Comparison of ENCODE assay signal across 16 mouse cellular contexts in genomic region chr12:81175252-81175651, GRCm38 (mm10).
"Had no signal": no experiment of that assay in that cellular context is flagged by ENCODE, and none has a peak within 500 bp of the region (broad histone marks: within the 10 kb centered on the region; RNA-seq: fewer than 3 reads in every experiment).

No protein-coding gene starts in this region.

- H3K4me3 ChIP-seq: left cerebral cortex, adult 2 months; liver, embryonic 13.5 days; lung, embryonic 15.5 days; megakaryocyte, embryonic 14.5 days had no signal

- H3K27ac ChIP-seq: left cerebral cortex, adult 2 months; liver, embryonic 13.5 days; lung, embryonic 15.5 days; macrophage; stomach, postnatal 0 days had no signal

- H3K9ac ChIP-seq: liver, embryonic 13.5 days; liver, postnatal 0 days; lung, embryonic 15.5 days had no signal

- H3K9me3 ChIP-seq: liver, embryonic 13.5 days; lung, embryonic 15.5 days; megakaryocyte, embryonic 14.5 days had no signal

- H3K4me1 ChIP-seq: liver, embryonic 13.5 days; lung, embryonic 15.5 days; megakaryocyte, embryonic 14.5 days had no signal

- DNase-seq: kidney, adult 8-10 months; kidney, postnatal 25 days; liver; liver, embryonic 13.5 days; liver, postnatal 0 days; lung, postnatal 14 days; right cerebral cortex, adult 18-20 months; right cerebral cortex, postnatal 25 days; thymus, postnatal 4 days had no signal

- ATAC-seq: intestine, postnatal 0 days; liver, postnatal 0 days; midbrain, embryonic 16.5 days had no signal

- H3K4me2 ChIP-seq: liver, embryonic 13.5 days; lung, embryonic 15.5 days had no signal

- H3K27me3 ChIP-seq: liver, embryonic 13.5 days; lung, embryonic 15.5 days had no signal

- H3K36me3 ChIP-seq: liver, embryonic 13.5 days; lung, embryonic 15.5 days had no signal
